ENCODE assay signal across 12 mouse cellular contexts in genomic region chr15:25679081-25679480, GRCm38 (mm10). TPM values are rescaled to one million over a fixed set of nuclear protein-coding genes. Genes with fewer than 3 reads are reported as not detected.
DNase-seq lines count a peak whose midpoint lies in the region; ATAC-seq and TF ChIP-seq lines count a peak whose summit lies in the region.
"Had no signal": no experiment of that assay in that cellular context is flagged by ENCODE, and none has a peak within 500 bp of the region (broad histone marks: within the 10 kb centered on the region; RNA-seq: fewer than 3 reads in every experiment).

No protein-coding gene starts in this region.

- H3K36me3 ChIP-seq in forebrain, embryonic 13.5 days (ENCODE audit: poor library complexity, severe bottlenecking), result no peaks in the 10 kb centered on the region
- no peaks in the 10 kb centered on the region for H3K36me3 ChIP-seq in forebrain, postnatal 0 days (ENCODE audit: insufficient read depth)
- peaks cover 5% of the 10 kb centered on the region for H3K36me3 ChIP-seq in limb, embryonic 13.5 days
- peaks cover 11% of the 10 kb centered on the region for H3K36me3 ChIP-seq in limb, embryonic 10.5 days
- no peaks in the 10 kb centered on the region for H3K36me3 ChIP-seq in embryonic facial prominence, embryonic 15.5 days
- H3K36me3 ChIP-seq: embryonic facial prominence, embryonic 12.5 days had no signal

- H3K27ac ChIP-seq in forebrain, embryonic 13.5 days, result no peak overlapping the region
- no peak overlapping the region for H3K27ac ChIP-seq in forebrain, postnatal 0 days (ENCODE audit: low read depth, low read length)
- no peak overlapping the region for H3K27ac ChIP-seq in limb, embryonic 13.5 days
- H3K27ac ChIP-seq in limb, embryonic 10.5 days, result no peak overlapping the region
- peak overlapping the region; percentile 24 for H3K27ac ChIP-seq in embryonic facial prominence, embryonic 15.5 days (replicated peaks)
- H3K27ac ChIP-seq: heart, adult 2 months had no signal

- no peak for TF ChIP-seq CTCF in forebrain, postnatal 0 days (IDR thresholded peaks at IDR 0.05; ENCODE audit: low read depth)

- H3K4me2 ChIP-seq in forebrain, embryonic 13.5 days, result no peak overlapping the region
- H3K4me2 ChIP-seq in forebrain, postnatal 0 days (ENCODE audit: low read depth), result no peak overlapping the region
- peak overlapping the region; percentile 0; the same call in 1 of the 2 replicates for H3K4me2 ChIP-seq in limb, embryonic 13.5 days (replicated peaks)
- no peak overlapping the region for H3K4me2 ChIP-seq in embryonic facial prominence, embryonic 15.5 days (replicated peaks)
- H3K4me2 ChIP-seq: embryonic facial prominence, embryonic 12.5 days had no signal

- 0 out of 2 replicates have a peak, but pooled peaks have one; percentile 24 for ATAC-seq in forebrain, embryonic 13.5 days
- no peak for ATAC-seq in forebrain, postnatal 0 days
- no peak for ATAC-seq in limb, embryonic 13.5 days (ENCODE audit: low FRiP score, low read depth)
- ATAC-seq in embryonic facial prominence, embryonic 15.5 days (ENCODE audit: insufficient number of reproducible peaks, low FRiP score, low TSS enrichment, low read depth), result peak; percentile 30; the same call in 1 of the 2 replicates
- ATAC-seq: liver, postnatal 0 days had no signal

- 49% methylated on average over 3 of the region's 3 CpGs for WGBS in forebrain, embryonic 13.5 days
- 54% methylated on average over 3 of the region's 3 CpGs for WGBS in forebrain, postnatal 0 days
- 53% methylated on average over 3 of the region's 3 CpGs for WGBS in limb, embryonic 13.5 days
- 71% methylated on average over 3 of the region's 3 CpGs for WGBS in limb, embryonic 10.5 days
- WGBS in embryonic facial prominence, embryonic 15.5 days, result 24% methylated on average over 3 of the region's 3 CpGs

- no peak for DNase-seq in forebrain, postnatal 0 days
- DNase-seq in limb, embryonic 10.5 days (ENCODE audit: low spot score), result no peak
- DNase-seq in retina, embryonic 14.5 days (ENCODE audit: low spot score), result peak; percentile 42
- no peak for DNase-seq in thymus, postnatal 4 days
- DNase-seq in adrenal gland, adult 2 months, result no peak
- DNase-seq: kidney, postnatal 14 days; liver, postnatal 0 days had no signal

- peaks cover 46% of the 10 kb centered on the region for H3K4me1 ChIP-seq in forebrain, embryonic 13.5 days
- H3K4me1 ChIP-seq in forebrain, postnatal 0 days (ENCODE audit: insufficient read depth), result peaks cover 18% of the 10 kb centered on the region
- H3K4me1 ChIP-seq in limb, embryonic 13.5 days, result peaks cover 61% of the 10 kb centered on the region
- H3K4me1 ChIP-seq in limb, embryonic 10.5 days, result peaks cover 67% of the 10 kb centered on the region
- peaks cover 74% of the 10 kb centered on the region for H3K4me1 ChIP-seq in embryonic facial prominence, embryonic 15.5 days

- no peaks in the 10 kb centered on the region for H3K9me3 ChIP-seq in forebrain, embryonic 13.5 days (replicated peaks)
- H3K9me3 ChIP-seq in forebrain, postnatal 0 days (ENCODE audit: low read length), result no peaks in the 10 kb centered on the region
- H3K9me3 ChIP-seq in limb, embryonic 13.5 days, result 0 out of 2 replicates have a peak, but pooled peaks cover 4% of the 10 kb centered on the region
- H3K9me3 ChIP-seq in limb, embryonic 10.5 days (replicated peaks), result no peaks in the 10 kb centered on the region
- no peaks in the 10 kb centered on the region for H3K9me3 ChIP-seq in embryonic facial prominence, embryonic 15.5 days (replicated peaks)
- H3K9me3 ChIP-seq: embryonic facial prominence, embryonic 12.5 days had no signal

- H3K27me3 ChIP-seq in forebrain, embryonic 13.5 days, result peaks cover 10% of the 10 kb centered on the region
- H3K27me3 ChIP-seq in forebrain, postnatal 0 days (ENCODE audit: insufficient read depth, low read length), result no peaks in the 10 kb centered on the region
- no peaks in the 10 kb centered on the region for H3K27me3 ChIP-seq in limb, embryonic 13.5 days
- H3K27me3 ChIP-seq in limb, embryonic 10.5 days (ENCODE audit: low read depth, poor library complexity, severe bottlenecking), result no peaks in the 10 kb centered on the region
- no peaks in the 10 kb centered on the region for H3K27me3 ChIP-seq in embryonic facial prominence, embryonic 15.5 days
- H3K27me3 ChIP-seq: embryonic facial prominence, embryonic 12.5 days had no signal

- no peak overlapping the region for H3K9ac ChIP-seq in forebrain, embryonic 13.5 days
- no peak overlapping the region for H3K9ac ChIP-seq in forebrain, postnatal 0 days
- no peak overlapping the region for H3K9ac ChIP-seq in limb, embryonic 13.5 days
- H3K9ac ChIP-seq in embryonic facial prominence, embryonic 15.5 days, result no peak overlapping the region
- H3K9ac ChIP-seq: embryonic facial prominence, embryonic 12.5 days; liver, postnatal 0 days had no signal

- no peak overlapping the region for H3K4me3 ChIP-seq in forebrain, embryonic 13.5 days
- no peak overlapping the region for H3K4me3 ChIP-seq in forebrain, postnatal 0 days (ENCODE audit: low read depth, low read length)
- no peak overlapping the region for H3K4me3 ChIP-seq in limb, embryonic 13.5 days
- H3K4me3 ChIP-seq in limb, embryonic 10.5 days, result no peak overlapping the region
- no peak overlapping the region for H3K4me3 ChIP-seq in embryonic facial prominence, embryonic 15.5 days (replicated peaks)
- H3K4me3 ChIP-seq: embryonic facial prominence, embryonic 12.5 days; heart, adult 2 months had no signal

RNA-seq across cellular contexts. Expression of gene Myo10, which starts 56.8 kb away (rescaled TPM):
- polyA plus RNA-seq in forebrain, embryonic 13.5 days (2015; fragmentation: Nextera tagmentation; extraction: Ambion mirVana), result 54.1 and 61.4 TPM in 2 replicates
- total RNA-seq in forebrain, postnatal 0 days (2014; rRNA removed), result 17.2 and 24.2 TPM in 2 replicates
- polyA plus RNA-seq in forebrain, postnatal 0 days (2015; fragmentation: Nextera tagmentation; extraction: Ambion mirVana), result 11.3 and 22.3 TPM in 2 replicates
- 30.3 and 32.3 TPM in 2 replicates for polyA plus RNA-seq in limb, embryonic 13.5 days (2015; fragmentation: Nextera tagmentation; extraction: Ambion mirVana)
- polyA plus RNA-seq in limb, embryonic 10.5 days (2016; fragmentation: Nextera tagmentation; extraction: Ambion mirVana), result 38.5 and 47.2 TPM in 2 replicates
- polyA plus RNA-seq in embryonic facial prominence, embryonic 15.5 days (2015; fragmentation: Nextera tagmentation; extraction: Ambion mirVana), result 34.0 and 34.9 TPM in 2 replicates
- total RNA-seq in adrenal gland, adult 2 months (2021), result 100 to 1,000 TPM in 1 of 2 experiments, 10 to 100 TPM in 1; 63.9 to 103 TPM
- polyA plus RNA-seq in adrenal gland, adult 2 months (2012; rRNA removed), result 35.8 and 42.1 TPM in 2 replicates

Comparison
In these comparisons a context has a peak if more than half of its experiments do, and no peak if none do; other contexts are left out.
1. ATAC-seq: peak in forebrain, embryonic 13.5 days (single experiment) and embryonic facial prominence, embryonic 15.5 days (single experiment); none in forebrain, postnatal 0 days (single experiment) and limb, embryonic 13.5 days (single experiment).